25 mouse cellular contexts compared by ENCODE assay signal in the genomic region with DNA sequence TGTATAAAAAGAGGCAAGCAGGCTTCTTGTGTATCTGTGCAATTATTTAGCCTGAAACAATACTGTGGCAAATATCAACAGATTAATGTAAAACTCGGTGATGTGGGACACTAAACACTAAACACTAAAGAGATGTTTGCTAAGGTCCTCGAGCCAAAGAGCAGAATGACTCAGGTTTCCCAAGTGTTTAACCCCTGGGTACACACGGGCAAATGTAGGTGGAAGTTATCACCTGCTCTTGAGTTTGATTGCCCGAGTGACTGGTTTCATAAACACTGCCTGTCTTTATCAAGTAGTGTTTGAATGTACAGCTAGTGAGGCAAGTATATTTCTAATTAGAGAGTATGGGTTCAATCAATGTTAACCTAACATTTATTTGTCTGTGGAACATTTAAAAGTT.
A peak's percentile ranks its signal among the peaks of the same experiment; 100 is the strongest.
DNase-seq lines count a peak whose midpoint lies in the region; ATAC-seq and TF ChIP-seq lines count a peak whose summit lies in the region.
"Had no signal": no experiment of that assay in that cellular context is flagged by ENCODE, and none has a peak within 500 bp of the region (broad histone marks: within the 10 kb centered on the region; RNA-seq: fewer than 3 reads in every experiment).

No protein-coding gene starts in this region.

- WGBS in heart, postnatal 0 days = 41% methylated on average over 4 of the region's 4 CpGs
- WGBS in lung, postnatal 0 days = 34% methylated on average over 4 of the region's 4 CpGs

- no peaks in the 10 kb centered on the region for H3K27me3 ChIP-seq in heart, postnatal 0 days (ENCODE audit: control insufficient read depth, insufficient read depth, low read length)
- H3K27me3 ChIP-seq in lung, postnatal 0 days (replicated peaks; ENCODE audit: insufficient read depth, low read length) = no peaks in the 10 kb centered on the region
- H3K27me3 ChIP-seq: CH12.LX; embryonic facial prominence, embryonic 13.5 days; embryonic facial prominence, embryonic 15.5 days; forebrain, embryonic 12.5 days had no signal

- TF ChIP-seq EP300 in heart, postnatal 0 days (IDR thresholded peaks at IDR 0.05; ENCODE audit: low read depth) = no peak
- TF ChIP-seq EP300 in lung, postnatal 0 days (IDR thresholded peaks at IDR 0.05) = no peak

- peaks cover 7% of the 10 kb centered on the region; the same call in 1 of the 2 replicates for H3K4me1 ChIP-seq in heart, postnatal 0 days (ENCODE audit: control insufficient read depth, insufficient read depth)
- no peaks in the 10 kb centered on the region for H3K4me1 ChIP-seq in lung, postnatal 0 days (ENCODE audit: insufficient read depth, low read depth, low read length)
- H3K4me1 ChIP-seq: embryonic facial prominence, embryonic 13.5 days; embryonic facial prominence, embryonic 15.5 days; forebrain, embryonic 10.5 days; forebrain, embryonic 12.5 days had no signal

- no peaks in the 10 kb centered on the region for H3K9me3 ChIP-seq in heart, postnatal 0 days (replicated peaks; ENCODE audit: control insufficient read depth, low read length)
- no peaks in the 10 kb centered on the region for H3K9me3 ChIP-seq in lung, postnatal 0 days (ENCODE audit: low read length)
- H3K9me3 ChIP-seq: embryonic facial prominence, embryonic 13.5 days; embryonic facial prominence, embryonic 15.5 days; forebrain, embryonic 10.5 days; forebrain, embryonic 12.5 days; G1E had no signal

- 0 out of 2 replicates have a peak overlapping the region, but pooled peaks have one; percentile 53 for H3K27ac ChIP-seq in heart, postnatal 0 days (ENCODE audit: low read depth)
- H3K27ac ChIP-seq in lung, postnatal 0 days (ENCODE audit: low read length) = no peak overlapping the region
- H3K27ac ChIP-seq: embryonic facial prominence, embryonic 13.5 days; embryonic facial prominence, embryonic 15.5 days; forebrain, embryonic 10.5 days; forebrain, embryonic 12.5 days had no signal

- no peak for DNase-seq in heart, postnatal 0 days (ENCODE audit: low spot score)
- DNase-seq in heart, adult 9 months (ENCODE audit: low spot score in 2 of 2) = no peak
- peak; percentile 45 for DNase-seq in lung, postnatal 0 days (ENCODE audit: low spot score)
- DNase-seq in lung, postnatal 10 days = no peak
- peak; percentile 40 for DNase-seq in lung, postnatal 36 days
- no peak for DNase-seq in lung, postnatal 14 days
- DNase-seq: adrenal gland, adult 2 months; adrenal gland, postnatal 10 days; adrenal gland, postnatal 25 days; B cell, adult 2 months; cerebellum, adult 11 months; cerebellum, adult 18-20 months; cerebellum, adult 8-10 months; cerebellum, adult 9-11 months; cerebellum, postnatal 36 days; embryo, embryonic 11 days had no signal

- H3K9ac ChIP-seq in heart, postnatal 0 days (replicated peaks; ENCODE audit: low read depth, low read length) = no peak overlapping the region
- H3K9ac ChIP-seq in lung, postnatal 0 days (replicated peaks; ENCODE audit: low read depth) = no peak overlapping the region
- H3K9ac ChIP-seq: embryonic facial prominence, embryonic 13.5 days; embryonic facial prominence, embryonic 15.5 days; forebrain, embryonic 12.5 days had no signal

- H3K4me2 ChIP-seq in heart, postnatal 0 days (ENCODE audit: low read depth, low read length) = no peak overlapping the region
- H3K4me2 ChIP-seq in lung, postnatal 0 days (replicated peaks; ENCODE audit: low read depth, low read length) = no peak overlapping the region
- H3K4me2 ChIP-seq: embryonic facial prominence, embryonic 13.5 days; embryonic facial prominence, embryonic 15.5 days; forebrain, embryonic 12.5 days had no signal

- H3K4me3 ChIP-seq in heart, postnatal 0 days (ENCODE audit: low read depth, low read length) = no peak overlapping the region
- H3K4me3 ChIP-seq in lung, postnatal 0 days (ENCODE audit: low read depth, low read length) = no peak overlapping the region
- H3K4me3 ChIP-seq: embryonic facial prominence, embryonic 13.5 days; embryonic facial prominence, embryonic 15.5 days; erythroblast, embryonic 14.5 days; forebrain, embryonic 10.5 days; forebrain, embryonic 12.5 days had no signal

- no peak for ATAC-seq in heart, postnatal 0 days (ENCODE audit: insufficient read depth, low read depth)
- ATAC-seq in lung, postnatal 0 days = peak; percentile 67
- ATAC-seq: CD4-positive, CD25-positive, alpha-beta regulatory T cell, adult 4 months; forebrain, embryonic 14.5 days had no signal

- no peaks in the 10 kb centered on the region for H3K36me3 ChIP-seq in heart, postnatal 0 days (replicated peaks; ENCODE audit: control insufficient read depth, insufficient read depth, low read length)
- no peaks in the 10 kb centered on the region for H3K36me3 ChIP-seq in lung, postnatal 0 days (ENCODE audit: insufficient read depth, low read length)
- H3K36me3 ChIP-seq: embryonic facial prominence, embryonic 13.5 days; embryonic facial prominence, embryonic 15.5 days; forebrain, embryonic 10.5 days; forebrain, embryonic 12.5 days; G1E had no signal

- TF ChIP-seq CTCF in heart, postnatal 0 days (IDR thresholded peaks at IDR 0.05; ENCODE audit: low read depth) = no peak
- no peak for TF ChIP-seq CTCF in lung, postnatal 0 days (IDR thresholded peaks at IDR 0.05)

Comparison
In these comparisons a context has a peak if more than half of its experiments do, and no peak if none do; other contexts are left out.
1. DNase-seq: peak in lung, postnatal 0 days (single experiment) and lung, postnatal 36 days (single experiment); none in heart, postnatal 0 days (single experiment), heart, adult 9 months (0 of 2), lung, postnatal 10 days (single experiment) and lung, postnatal 14 days (single experiment).